Mouse (Mus musculus) cerebellum, postnatal 25 days (tissue): ENCODE results near the gene Gm17374.
"Not testable (repeated sequence)": the region's sequence is repeated elsewhere in the genome, so short reads cannot be mapped to it uniquely, and the experiment has no call there.

Experiments used
- DNase-seq, 2 experiments: peaks; one replicate each; pipeline ENCODE4 v3.0.0; 2021; ENCODE audit warnings: mixed read lengths in 2 of 2

The Gm17374 gene

DNA sequence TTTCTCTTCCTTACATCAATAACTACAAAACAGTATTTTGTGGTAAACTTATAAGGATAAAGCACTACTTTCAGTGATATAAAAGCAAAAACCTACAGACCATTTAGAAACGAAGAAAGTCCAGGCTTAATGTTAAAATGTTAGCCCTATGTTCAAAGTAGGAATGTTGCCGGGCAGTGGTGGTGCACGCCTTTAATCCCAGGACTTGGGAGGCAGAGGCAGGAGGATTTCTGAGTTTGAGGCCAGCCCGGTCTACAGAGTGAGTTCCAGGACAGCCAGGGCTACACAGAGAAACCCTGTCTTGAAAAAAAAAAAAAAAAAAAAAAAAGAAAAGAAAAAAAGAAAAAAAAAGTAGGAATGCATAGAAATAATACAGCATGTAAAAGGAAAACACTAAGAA is at the start of gene Gm17374:
Gene Gm17374, plus strand, starts transcription at position 301 of the 400 bp plus-strand sequence.
- DNase-seq, result not testable (repeated sequence)

DNA sequence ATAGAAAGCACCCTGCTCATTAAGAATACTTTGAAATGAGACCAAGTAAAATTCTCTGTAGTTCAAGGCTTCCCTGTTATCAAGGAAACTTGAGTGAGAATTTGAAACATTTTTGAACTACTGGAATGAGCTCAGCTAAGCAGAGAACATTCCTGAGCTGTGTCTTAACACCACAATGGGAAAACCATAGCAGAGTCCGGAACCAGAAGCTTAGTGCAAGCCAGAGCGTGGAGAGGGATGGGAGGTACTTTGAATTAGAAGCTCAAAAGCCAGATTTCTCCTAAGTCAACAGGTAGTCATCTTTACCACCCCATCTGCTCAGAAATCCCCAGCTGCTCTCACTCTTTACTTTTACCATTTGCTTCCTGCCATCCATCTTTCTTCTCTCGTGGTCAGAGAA is 46.9 kb upstream of the Gm17374 start:
- no peak for DNase-seq

DNA sequence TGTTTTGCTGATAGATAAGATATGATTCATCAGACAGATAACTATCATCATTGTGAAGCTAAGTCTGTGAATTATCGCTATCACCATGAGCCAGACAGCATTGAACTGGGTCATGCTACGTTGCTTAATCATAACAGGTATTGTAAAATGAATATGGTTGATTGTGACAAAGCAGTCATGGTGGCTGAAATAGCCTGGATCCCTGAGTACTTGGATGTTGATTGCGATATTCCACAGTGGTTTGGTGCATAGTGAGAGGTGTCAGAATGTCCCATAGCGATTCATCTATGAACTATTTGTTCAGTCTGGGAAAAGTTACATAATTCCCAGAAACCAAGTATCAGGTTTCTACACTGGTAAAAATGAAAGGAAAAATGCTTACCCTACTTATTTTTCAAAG is 44.2 kb upstream of the Gm17374 start:
- no peak for DNase-seq

DNA sequence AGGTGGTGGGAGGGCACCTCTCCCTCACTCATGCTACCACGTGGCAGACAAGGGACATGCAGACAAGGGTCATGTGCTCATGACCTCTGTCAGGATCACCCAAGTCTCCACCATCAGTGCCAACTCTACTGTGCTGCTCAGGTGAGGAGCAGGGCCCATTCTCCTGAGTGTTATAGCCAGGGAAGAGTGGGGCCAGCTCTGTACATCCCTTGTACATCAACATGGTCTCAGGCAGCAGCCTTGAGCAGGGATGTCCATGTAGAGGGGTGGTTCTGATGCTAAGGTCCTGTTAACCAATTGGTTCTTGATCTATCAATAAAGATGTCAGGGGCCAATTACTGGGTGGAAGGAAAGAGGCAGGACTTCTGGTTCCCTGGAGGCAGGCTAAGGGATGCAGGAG is 42.9 kb upstream of the Gm17374 start:
- no peak for DNase-seq

DNA sequence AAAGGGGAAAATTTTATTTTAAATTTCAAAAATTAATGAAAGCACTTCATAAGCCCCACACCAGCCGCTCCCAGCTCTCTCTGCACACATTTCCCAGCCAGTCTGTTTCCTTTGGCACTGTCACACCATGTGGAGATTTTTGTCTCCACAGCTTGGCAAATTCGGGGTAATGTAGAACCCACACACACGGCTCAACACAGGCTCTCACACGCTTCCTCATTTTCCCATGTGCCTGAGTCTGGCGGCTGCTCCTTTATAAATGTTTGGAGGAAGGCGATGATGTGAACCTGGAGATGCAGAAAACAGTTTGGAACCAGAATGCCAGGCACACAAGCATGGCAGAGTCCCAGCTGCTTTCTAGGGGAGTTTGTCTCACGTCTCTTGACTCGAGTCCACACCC is 38.0 kb upstream of the Gm17374 start:
- no peak for DNase-seq

DNA sequence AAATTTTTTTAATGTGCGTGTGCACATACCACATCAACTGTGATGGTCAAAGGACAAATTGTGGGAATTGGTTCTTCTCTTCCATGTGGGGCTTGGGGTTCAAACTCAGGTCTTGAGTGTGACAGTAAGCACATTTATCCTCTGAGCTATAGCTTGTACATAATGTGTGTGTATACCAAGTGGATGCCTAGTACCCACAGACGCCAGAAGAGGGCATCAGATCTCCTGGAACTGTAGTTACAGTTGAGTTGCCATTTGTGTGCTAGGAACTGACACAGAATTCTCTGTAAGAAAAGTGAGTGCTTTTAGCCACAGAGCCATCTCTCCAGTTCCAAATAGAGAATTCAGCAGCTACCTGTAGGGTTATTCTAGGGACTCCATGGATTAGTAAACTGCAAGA is 26.3 kb upstream of the Gm17374 start:
- no peak for DNase-seq

DNA sequence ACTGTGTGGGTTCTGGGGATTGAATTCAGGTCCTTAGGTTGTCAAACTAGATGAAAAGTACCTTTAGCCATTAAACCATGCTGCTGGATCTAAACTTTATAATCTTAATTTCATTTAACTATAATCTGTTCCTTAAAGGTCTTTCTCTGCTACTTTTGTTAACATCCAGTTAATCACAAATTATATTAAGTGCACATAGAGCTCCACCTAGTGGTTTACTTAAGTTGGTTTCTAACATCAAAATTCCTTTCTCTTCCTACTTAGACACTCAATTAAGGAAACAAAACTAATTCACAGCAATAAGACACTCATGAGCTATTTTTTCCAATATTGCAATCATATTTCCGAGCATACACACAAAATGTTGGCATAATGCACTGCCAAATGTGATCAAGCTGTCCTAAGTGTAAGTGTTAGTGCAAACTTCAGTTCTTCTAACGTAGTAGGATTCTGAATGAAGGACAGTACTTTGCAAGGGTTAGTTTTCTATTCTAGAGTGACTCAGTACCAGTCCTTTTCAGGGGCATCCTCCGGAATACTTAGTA is 7.4 kb downstream of the Gm17374 start:
- DNase-seq, result no peak

DNA sequence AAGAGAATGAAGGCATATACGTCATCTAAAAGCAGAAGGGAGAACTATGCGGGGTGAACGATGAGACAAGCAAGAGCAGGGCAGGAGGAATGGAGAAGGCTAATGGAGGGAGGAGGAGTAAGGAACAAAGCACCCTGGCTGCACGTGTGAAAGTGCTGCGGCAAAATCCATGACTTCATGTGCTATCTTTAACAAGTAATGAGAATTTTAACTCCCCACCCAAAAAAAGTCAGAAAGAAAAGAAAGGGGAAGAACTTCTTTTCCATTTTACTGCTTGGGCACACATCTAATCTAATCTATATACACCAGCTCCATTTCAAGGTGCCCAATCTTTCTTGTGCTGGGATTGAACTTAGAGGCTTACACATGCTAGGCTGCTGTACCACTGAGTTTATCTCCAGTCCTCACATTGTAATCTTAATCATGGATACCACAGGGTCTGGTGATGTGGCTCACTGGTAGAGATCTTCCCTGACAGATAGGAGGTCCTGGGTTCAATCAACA is 11.6 kb downstream of the Gm17374 start:
- DNase-seq, result no peak

DNA sequence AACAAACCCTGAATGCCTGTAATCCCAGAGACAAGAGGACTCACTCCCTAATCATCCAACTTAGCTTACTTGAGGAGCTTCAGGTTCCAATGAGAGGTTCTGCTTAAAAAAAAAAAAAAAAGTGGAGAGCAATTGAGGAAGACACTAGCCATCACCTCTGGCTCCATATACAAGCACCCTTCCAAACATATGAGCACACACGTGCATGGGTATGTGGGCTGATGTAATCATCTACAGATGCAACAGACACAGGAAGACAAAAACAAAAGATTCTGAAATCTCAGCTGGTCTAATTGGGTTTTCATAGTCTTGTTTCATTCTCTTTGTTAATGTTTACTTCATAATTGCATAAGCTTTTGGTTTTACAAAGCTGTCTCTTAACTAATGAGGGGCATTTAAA is 17.2 kb downstream of the Gm17374 start:
- no peak for DNase-seq

DNA sequence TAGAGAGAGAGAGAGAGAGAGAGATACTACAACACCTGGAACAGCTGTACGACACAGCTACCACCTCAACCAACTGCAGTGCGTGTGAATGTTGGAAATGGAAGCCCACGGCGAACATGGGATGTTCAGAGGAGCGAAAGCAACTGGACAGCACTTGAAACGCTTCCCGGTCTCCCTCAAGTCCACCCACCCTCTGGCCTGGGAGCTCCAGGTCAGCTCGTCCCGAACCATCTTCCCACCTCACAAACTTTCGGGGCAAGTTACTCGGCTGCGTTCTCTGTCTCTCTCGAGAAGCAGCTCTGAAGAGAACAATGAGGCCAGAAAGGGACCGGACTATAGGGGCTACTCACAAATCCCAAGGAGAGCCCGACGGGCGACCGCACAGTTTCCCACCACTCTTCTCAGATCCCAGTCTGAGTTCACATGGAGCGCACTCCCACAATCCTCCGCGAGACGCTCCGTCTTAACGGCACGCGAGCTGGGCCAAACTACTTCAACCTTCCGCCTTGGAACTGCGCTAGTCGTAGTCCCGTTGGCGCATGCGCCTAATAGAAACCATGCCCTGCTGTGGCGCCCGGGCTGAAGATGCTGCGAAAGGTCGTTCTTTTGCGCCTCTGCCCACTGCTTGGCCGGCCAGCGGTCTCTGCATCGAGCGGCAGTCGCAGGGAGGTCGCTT is 18.4 kb downstream of the Gm17374 start, which contains the start of the genes Esf1 and Ndufaf5:
Gene Esf1, minus strand, starts transcription at position 438 of the 676 bp plus-strand sequence.
Gene Ndufaf5, plus strand, starts transcription at position 523 of the 676 bp plus-strand sequence.
- DNase-seq, result peak; percentile 98 to 99

DNA sequence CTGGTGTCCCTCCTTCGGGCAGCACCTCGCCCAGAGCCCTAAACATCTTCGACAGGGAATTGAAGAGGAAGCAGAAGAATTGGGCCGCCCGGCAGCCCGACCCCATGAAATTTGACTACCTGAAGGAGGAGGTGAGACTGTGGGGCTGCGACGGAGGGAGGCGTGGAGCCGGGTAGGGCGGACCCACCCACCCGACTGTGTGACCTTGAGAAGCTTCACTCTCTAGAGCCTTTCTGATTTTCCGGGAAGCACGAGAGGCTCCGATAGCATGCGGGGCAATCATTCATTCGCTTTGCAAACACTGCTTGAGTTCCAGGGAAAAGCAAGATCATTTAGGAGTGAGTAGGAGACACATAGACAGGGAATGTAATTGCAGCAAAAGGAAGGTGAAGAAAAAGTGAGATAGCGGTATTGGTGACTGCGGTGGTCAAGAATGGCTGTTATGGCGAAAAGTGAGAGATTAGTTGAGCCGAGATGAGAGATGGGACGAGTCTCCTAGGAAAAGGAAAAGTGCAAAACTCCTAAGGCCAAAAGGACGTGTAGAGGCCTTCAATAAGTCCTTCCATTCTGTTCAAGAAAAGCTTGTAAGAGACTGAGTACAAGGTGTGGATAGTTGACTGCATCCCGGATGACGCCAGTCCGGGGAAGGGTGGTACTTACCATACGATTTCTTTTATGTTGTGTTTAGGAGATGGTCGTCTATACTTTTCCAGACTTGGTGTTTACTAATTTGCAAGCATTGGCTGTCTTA is 19.1 kb downstream of the Gm17374 start:
- peak in 1 of 2 experiments; percentile 9 for DNase-seq

DNA sequence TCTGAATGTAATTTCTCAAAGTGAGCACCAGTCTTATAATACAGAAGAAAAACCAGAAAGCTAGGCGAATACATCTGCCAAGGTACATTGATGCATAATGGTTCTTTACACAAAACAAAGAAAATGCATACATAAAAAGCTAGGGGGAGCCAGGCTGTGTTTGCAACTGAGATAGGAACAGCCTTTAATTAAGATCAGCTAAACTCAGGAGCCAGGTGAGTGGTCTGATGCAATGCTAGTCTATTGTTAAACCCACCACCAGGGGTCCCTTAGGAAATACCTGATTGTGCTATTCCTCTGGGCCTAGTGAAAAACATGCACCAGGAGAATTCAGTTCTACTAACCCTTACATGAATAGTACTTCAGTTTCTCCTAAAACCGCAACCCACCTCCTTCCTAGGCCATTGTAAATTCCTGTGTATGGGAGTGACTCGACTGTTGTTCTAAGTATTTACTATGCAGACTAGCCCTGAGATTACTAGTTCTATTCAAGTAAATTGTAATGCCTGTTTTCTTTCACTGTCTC is 33.9 kb downstream of the Gm17374 start:
- not testable (repeated sequence) for DNase-seq

DNA sequence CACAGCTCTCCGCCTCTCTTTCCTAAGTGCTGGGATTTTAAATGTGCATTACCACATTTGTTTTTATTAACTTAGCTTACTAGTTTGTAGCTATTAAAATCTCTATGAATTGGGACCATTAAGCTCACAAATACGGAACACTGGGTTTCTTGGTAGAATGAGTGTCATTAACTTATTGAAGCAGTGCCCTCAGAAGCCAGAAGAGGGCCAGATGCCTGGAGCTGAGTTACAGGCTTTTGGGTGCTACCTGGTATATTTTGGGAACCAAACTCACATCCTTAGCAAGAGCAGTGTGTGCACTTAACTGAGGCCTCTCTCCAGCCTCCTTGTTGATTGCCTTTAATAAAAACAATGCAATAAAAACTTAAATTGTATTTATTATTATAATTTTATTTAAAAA is 48.9 kb downstream of the Gm17374 start:
- peak in 1 of 2 experiments; percentile 20 for DNase-seq

DNA sequence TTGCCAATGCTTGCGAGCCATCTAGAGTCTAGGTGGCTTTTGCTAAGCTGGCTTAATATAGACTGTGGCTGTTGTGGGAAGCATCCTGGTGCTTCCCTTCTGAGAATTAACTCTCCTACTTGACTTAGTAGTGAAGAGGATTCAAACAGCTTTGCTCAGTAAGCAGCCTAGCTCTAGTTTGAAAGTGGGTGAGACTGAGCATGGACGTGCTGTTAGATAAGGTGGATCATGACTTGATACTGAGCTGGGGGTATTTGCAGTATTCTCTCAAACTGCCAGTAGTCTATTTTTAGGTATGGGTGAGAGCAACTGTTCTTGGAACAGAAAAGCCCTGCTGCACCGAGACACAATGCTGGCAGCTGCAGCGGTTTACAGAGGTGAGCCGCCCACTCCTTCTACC is 50.7 kb downstream of the Gm17374 start:
- no peak for DNase-seq
